Mouse (Mus musculus): ENCODE data around the gene Nudt8. TPM values are rescaled to one million over a fixed set of nuclear protein-coding genes. Genes with fewer than 3 reads are reported as not detected.

Nudt8 gene
- total RNA-seq, 1 experiment, result 22.4 TPM

DNA sequence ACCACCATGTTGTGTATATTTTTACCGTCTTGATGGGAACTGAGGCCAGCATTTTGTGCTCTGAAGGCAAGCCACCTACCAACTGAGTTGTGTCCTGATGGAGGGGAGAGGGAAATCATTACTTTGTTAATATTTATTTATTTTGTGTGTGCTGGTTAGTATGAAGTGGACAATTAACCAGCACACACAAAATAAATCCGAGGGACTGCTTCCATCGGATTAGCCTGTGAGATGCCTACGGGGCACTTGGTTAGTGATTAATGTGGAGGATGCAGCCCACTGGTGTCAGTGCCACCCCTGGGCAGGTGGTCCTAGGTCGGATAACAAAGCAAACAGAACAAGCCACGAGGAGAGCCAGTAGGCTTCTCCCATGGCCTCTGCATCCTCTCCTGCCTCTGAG is 5.4 kb upstream of the Nudt8 start:
- in situ Hi-C loops (cut with MboI; ENCODE audit: low sequenced_read_pairs in 2 of 2, unreplicated experiment in 2 of 2), result no loop called here
- peaks cover 0 to 5% of the 10 kb centered on the region in 2 experiments; a peak in 1 of 4 replicates for H3K4me1 ChIP-seq (ENCODE audit: control insufficient read depth in 2 of 2, insufficient read depth in 2 of 2, low read length in 2 of 2, poor library complexity in 1 of 2)
- no peak overlapping the region for H3K27ac ChIP-seq (ENCODE audit: insufficient read depth, low read depth, low read length, poor library complexity, severe bottlenecking)
- no peak overlapping the region for H3K4me3 ChIP-seq (ENCODE audit: insufficient read depth in 1 of 2, low read depth in 1 of 2, low read length in 2 of 2, poor library complexity in 1 of 2, severe bottlenecking in 1 of 2)
- H3K9ac ChIP-seq (ENCODE audit: insufficient read depth, low read depth, low read length, poor library complexity, severe bottlenecking), result no peak overlapping the region
- TF ChIP-seq ZC3H11A (IDR thresholded peaks at IDR 0.05; ENCODE audit: borderline replicate concordance, low read depth, low read length), result no peak
- no peak for TF ChIP-seq CHD2 (IDR thresholded peaks at IDR 0.05; ENCODE audit: low read depth, low read length)
- DNase-seq (ENCODE audit: low read depth, low spot score), result no peak
- no peaks in the 10 kb centered on the region for H3K9me3 ChIP-seq (ENCODE audit: control insufficient read depth, insufficient read depth, low read depth, low read length)
- H3K36me3 ChIP-seq (ENCODE audit: control insufficient read depth, insufficient read depth, low read length, poor library complexity, severe bottlenecking), result no peaks in the 10 kb centered on the region

DNA sequence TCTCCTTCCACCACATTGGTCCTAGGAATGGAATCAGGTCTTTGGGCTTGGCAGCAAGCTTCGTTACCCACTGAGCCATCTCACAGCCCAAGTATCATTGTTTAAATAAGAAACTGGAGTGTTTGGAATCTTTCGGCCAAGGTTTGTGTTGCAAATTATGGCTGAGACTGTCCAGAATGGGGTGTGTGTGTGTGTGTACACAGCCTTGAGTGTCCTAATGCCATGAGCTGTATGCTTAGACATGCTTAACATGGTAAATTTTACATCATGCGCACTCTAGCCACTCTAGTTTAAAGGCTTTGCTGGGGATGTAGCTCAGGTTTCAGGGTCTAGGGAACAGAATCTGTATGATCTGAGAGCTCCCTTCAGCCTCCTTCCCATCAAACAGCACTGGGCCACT is 4.9 kb upstream of the Nudt8 start:
- no peak overlapping the region for H3K9ac ChIP-seq (ENCODE audit: insufficient read depth, low read depth, low read length, poor library complexity, severe bottlenecking)

DNA sequence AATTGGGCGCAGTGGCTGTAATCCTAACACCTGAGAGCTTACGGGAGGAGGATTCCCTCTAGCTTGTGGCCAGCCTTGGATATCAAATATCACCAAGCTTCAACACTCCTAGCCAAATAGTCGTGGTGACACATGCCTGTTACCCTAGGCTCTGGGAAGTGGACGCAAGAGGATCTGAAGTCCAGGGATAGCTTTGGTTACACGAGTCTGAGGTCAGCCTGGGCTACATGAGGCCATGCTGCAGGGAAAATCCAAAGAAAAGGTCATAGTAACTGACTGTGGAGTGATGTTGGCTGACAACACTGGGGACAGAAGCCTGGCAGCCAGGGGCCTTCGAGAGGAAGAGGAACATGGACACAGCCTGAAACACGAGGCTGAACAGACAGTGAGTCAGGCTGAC is 4.3 kb upstream of the Nudt8 start:
- no peak overlapping the region for H3K9ac ChIP-seq (ENCODE audit: insufficient read depth, low read depth, low read length, poor library complexity, severe bottlenecking)
- no peak for DNase-seq (ENCODE audit: low read depth, low spot score)
- in situ Hi-C loops (cut with MboI; ENCODE audit: low sequenced_read_pairs in 2 of 2, unreplicated experiment in 2 of 2), result no loop called here
- no peak overlapping the region for H3K27ac ChIP-seq (ENCODE audit: insufficient read depth, low read depth, low read length, poor library complexity, severe bottlenecking)
- no peak overlapping the region for H3K4me3 ChIP-seq (ENCODE audit: insufficient read depth in 1 of 2, low read depth in 1 of 2, low read length in 2 of 2, poor library complexity in 1 of 2, severe bottlenecking in 1 of 2)
- H3K9me3 ChIP-seq (ENCODE audit: control insufficient read depth, insufficient read depth, low read depth, low read length), result no peaks in the 10 kb centered on the region
- no peaks in the 10 kb centered on the region for H3K36me3 ChIP-seq (ENCODE audit: control insufficient read depth, insufficient read depth, low read length, poor library complexity, severe bottlenecking)
- H3K4me1 ChIP-seq (ENCODE audit: control insufficient read depth in 2 of 2, insufficient read depth in 2 of 2, low read length in 2 of 2, poor library complexity in 1 of 2), result peaks cover 0 to 5% of the 10 kb centered on the region in 2 experiments; a peak in 2 of 4 replicates
- TF ChIP-seq HCFC1 (IDR thresholded peaks at IDR 0.05; ENCODE audit: borderline replicate concordance, insufficient read depth, low read length), result no peak
- no peak for TF ChIP-seq MAFK (IDR thresholded peaks at IDR 0.05; ENCODE audit: insufficient read depth, low read depth, low read length)
- TF ChIP-seq ZC3H11A (IDR thresholded peaks at IDR 0.05; ENCODE audit: borderline replicate concordance, low read depth, low read length), result no peak
- no peak for TF ChIP-seq ZNF384 (IDR thresholded peaks at IDR 0.05; ENCODE audit: low read depth, low read length)
- TF ChIP-seq CHD2 (IDR thresholded peaks at IDR 0.05; ENCODE audit: low read depth, low read length), result no peak

More for the DNA sequence above, 4.9 kb upstream of the Nudt8 start:
- in situ Hi-C loops (cut with MboI; ENCODE audit: low sequenced_read_pairs in 2 of 2, unreplicated experiment in 2 of 2), result no loop called here
- no peak overlapping the region for H3K27ac ChIP-seq (ENCODE audit: insufficient read depth, low read depth, low read length, poor library complexity, severe bottlenecking)
- no peaks in the 10 kb centered on the region for H3K36me3 ChIP-seq (ENCODE audit: control insufficient read depth, insufficient read depth, low read length, poor library complexity, severe bottlenecking)
- peaks cover 0 to 5% of the 10 kb centered on the region in 2 experiments; a peak in 1 of 4 replicates for H3K4me1 ChIP-seq (ENCODE audit: control insufficient read depth in 2 of 2, insufficient read depth in 2 of 2, low read length in 2 of 2, poor library complexity in 1 of 2)
- H3K9me3 ChIP-seq (ENCODE audit: control insufficient read depth, insufficient read depth, low read depth, low read length), result no peaks in the 10 kb centered on the region
- no peak overlapping the region for H3K4me3 ChIP-seq (ENCODE audit: insufficient read depth in 1 of 2, low read depth in 1 of 2, low read length in 2 of 2, poor library complexity in 1 of 2, severe bottlenecking in 1 of 2)
- no peak for DNase-seq (ENCODE audit: low read depth, low spot score)
- no peak for TF ChIP-seq ZNF384 (IDR thresholded peaks at IDR 0.05; ENCODE audit: low read depth, low read length)
- no peak for TF ChIP-seq ZC3H11A (IDR thresholded peaks at IDR 0.05; ENCODE audit: borderline replicate concordance, low read depth, low read length)
- no peak for TF ChIP-seq MAFK (IDR thresholded peaks at IDR 0.05; ENCODE audit: insufficient read depth, low read depth, low read length)
- TF ChIP-seq HCFC1 (IDR thresholded peaks at IDR 0.05; ENCODE audit: borderline replicate concordance, insufficient read depth, low read length), result no peak
- TF ChIP-seq CHD2 (IDR thresholded peaks at IDR 0.05; ENCODE audit: low read depth, low read length), result no peak

DNA sequence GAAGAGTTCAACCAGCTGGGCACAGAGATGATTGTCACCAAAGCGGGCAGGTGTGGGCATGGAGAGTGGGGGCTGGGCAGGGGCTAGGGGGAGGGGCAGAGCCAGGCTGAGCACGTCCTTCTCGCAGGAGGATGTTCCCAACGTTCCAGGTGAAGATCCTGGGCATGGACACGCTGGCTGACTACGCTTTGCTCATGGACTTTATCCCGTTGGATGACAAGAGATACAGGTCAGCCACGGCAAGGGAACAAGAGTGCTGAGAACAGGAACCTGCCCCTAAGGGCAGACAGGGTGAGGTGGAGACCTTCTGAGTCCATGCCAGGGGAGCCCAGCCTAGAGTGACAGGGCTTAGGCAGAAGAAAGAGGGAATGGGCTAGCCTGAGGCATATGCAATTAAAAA is 3.6 kb upstream of the Nudt8 start:
- no peak overlapping the region for H3K9ac ChIP-seq (ENCODE audit: insufficient read depth, low read depth, low read length, poor library complexity, severe bottlenecking)
- in situ Hi-C loops (cut with MboI; ENCODE audit: low sequenced_read_pairs in 2 of 2, unreplicated experiment in 2 of 2), result no loop called here
- DNase-seq (ENCODE audit: low read depth, low spot score), result no peak
- no peaks in the 10 kb centered on the region for H3K9me3 ChIP-seq (ENCODE audit: control insufficient read depth, insufficient read depth, low read depth, low read length)
- H3K4me3 ChIP-seq (ENCODE audit: insufficient read depth in 1 of 2, low read depth in 1 of 2, low read length in 2 of 2, poor library complexity in 1 of 2, severe bottlenecking in 1 of 2), result no peak overlapping the region
- no peaks in the 10 kb centered on the region; the same call in 1 of the 2 replicates for H3K36me3 ChIP-seq (ENCODE audit: control insufficient read depth, insufficient read depth, low read length, poor library complexity, severe bottlenecking)
- peaks cover 0 to 5% of the 10 kb centered on the region in 2 experiments; a peak in 2 of 4 replicates for H3K4me1 ChIP-seq (ENCODE audit: control insufficient read depth in 2 of 2, insufficient read depth in 2 of 2, low read length in 2 of 2, poor library complexity in 1 of 2)
- no peak for TF ChIP-seq ZC3H11A (IDR thresholded peaks at IDR 0.05; ENCODE audit: borderline replicate concordance, low read depth, low read length)
- TF ChIP-seq MAFK (IDR thresholded peaks at IDR 0.05; ENCODE audit: insufficient read depth, low read depth, low read length), result no peak
- H3K27ac ChIP-seq (ENCODE audit: insufficient read depth, low read depth, low read length, poor library complexity, severe bottlenecking), result no peak overlapping the region

DNA sequence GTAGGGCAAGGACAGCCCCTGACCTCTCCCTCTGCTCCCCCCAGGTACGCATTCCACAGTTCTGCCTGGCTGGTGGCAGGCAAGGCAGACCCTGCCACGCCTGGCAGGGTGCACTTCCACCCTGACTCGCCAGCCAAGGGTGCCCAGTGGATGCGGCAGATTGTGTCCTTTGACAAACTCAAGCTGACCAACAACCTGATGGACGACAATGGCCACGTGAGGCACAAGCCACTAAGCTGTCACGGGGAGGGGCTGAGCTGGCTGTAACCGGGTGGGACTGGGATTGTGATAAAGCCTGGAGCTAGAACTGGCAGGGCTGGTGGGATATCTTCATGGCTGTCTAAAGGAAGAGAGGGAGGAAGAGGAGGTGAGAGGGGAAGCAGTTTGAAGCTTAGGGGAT is 3.1 kb upstream of the Nudt8 start:
- TF ChIP-seq MAFK (IDR thresholded peaks at IDR 0.05; ENCODE audit: insufficient read depth, low read depth, low read length) (no peak), HCFC1 (IDR thresholded peaks at IDR 0.05; ENCODE audit: borderline replicate concordance, insufficient read depth, low read length) (no peak), CHD2 (IDR thresholded peaks at IDR 0.05; ENCODE audit: low read depth, low read length) (no peak), ZC3H11A (IDR thresholded peaks at IDR 0.05; ENCODE audit: borderline replicate concordance, low read depth, low read length) (no peak), ZNF384 (IDR thresholded peaks at IDR 0.05; ENCODE audit: low read depth, low read length) (no peak)
- H3K27ac ChIP-seq (ENCODE audit: insufficient read depth, low read depth, low read length, poor library complexity, severe bottlenecking), result no peak overlapping the region
- no peaks in the 10 kb centered on the region; the same call in 1 of the 2 replicates for H3K36me3 ChIP-seq (ENCODE audit: control insufficient read depth, insufficient read depth, low read length, poor library complexity, severe bottlenecking)
- no peaks in the 10 kb centered on the region for H3K9me3 ChIP-seq (ENCODE audit: control insufficient read depth, insufficient read depth, low read depth, low read length)
- no peak overlapping the region for H3K9ac ChIP-seq (ENCODE audit: insufficient read depth, low read depth, low read length, poor library complexity, severe bottlenecking)
- peaks cover 0 to 5% of the 10 kb centered on the region in 2 experiments; a peak in 2 of 4 replicates for H3K4me1 ChIP-seq (ENCODE audit: control insufficient read depth in 2 of 2, insufficient read depth in 2 of 2, low read length in 2 of 2, poor library complexity in 1 of 2)
- H3K4me3 ChIP-seq (ENCODE audit: insufficient read depth in 1 of 2, low read depth in 1 of 2, low read length in 2 of 2, poor library complexity in 1 of 2, severe bottlenecking in 1 of 2), result no peak overlapping the region
- DNase-seq (ENCODE audit: low read depth, low spot score), result no peak
- in situ Hi-C loops (cut with MboI; ENCODE audit: low sequenced_read_pairs in 2 of 2, unreplicated experiment in 2 of 2), result no loop called here
